ENCODE assay signal across 13 mouse cellular contexts in genomic region chr1:24495400-24495799, GRCm38 (mm10).
"Had no signal": no experiment of that assay in that cellular context is flagged by ENCODE, and none has a peak within 500 bp of the region (broad histone marks: within the 10 kb centered on the region; RNA-seq: fewer than 3 reads in every experiment).

No protein-coding gene starts in this region.

- H3K4me3 ChIP-seq: limb, embryonic 10.5 days; liver, embryonic 12.5 days; megakaryocyte, embryonic 14.5 days; midbrain, embryonic 12.5 days; stomach, embryonic 15.5 days had no signal

- H3K9ac ChIP-seq: liver, embryonic 12.5 days; lung, embryonic 14.5 days; midbrain, embryonic 12.5 days; stomach, embryonic 15.5 days had no signal

- ATAC-seq: liver, embryonic 12.5 days; midbrain, embryonic 16.5 days had no signal

- H3K36me3 ChIP-seq: limb, embryonic 10.5 days; liver, embryonic 12.5 days; midbrain, embryonic 12.5 days; stomach, embryonic 15.5 days had no signal

- H3K27ac ChIP-seq: limb, embryonic 10.5 days; liver, embryonic 12.5 days; macrophage; midbrain, embryonic 12.5 days; stomach, embryonic 15.5 days had no signal

- H3K9me3 ChIP-seq: limb, embryonic 10.5 days; liver, embryonic 12.5 days; midbrain, embryonic 12.5 days; stomach, embryonic 15.5 days had no signal

- DNase-seq: kidney, postnatal 25 days; lung, embryonic 14.5 days; lung, postnatal 10 days; right cerebral cortex, postnatal 14 days; thymus, adult 2 months; thymus, postnatal 25 days had no signal

- H3K27me3 ChIP-seq: liver, embryonic 12.5 days; megakaryocyte, embryonic 14.5 days; midbrain, embryonic 12.5 days; stomach, embryonic 15.5 days had no signal

- H3K4me1 ChIP-seq: limb, embryonic 10.5 days; liver, embryonic 12.5 days; megakaryocyte, embryonic 14.5 days; midbrain, embryonic 12.5 days; stomach, embryonic 15.5 days had no signal

- H3K4me2 ChIP-seq: liver, embryonic 12.5 days; lung, embryonic 14.5 days; midbrain, embryonic 12.5 days; stomach, embryonic 15.5 days had no signal
